Mouse (Mus musculus): Measurements from ENCODE around the gene Abcd2. TPM values are rescaled to one million over a fixed set of nuclear protein-coding genes. Genes with fewer than 3 reads are reported as not detected.

Gene Abcd2
- total RNA-seq, 2 experiments from 2014 or later: 5.6 to 6.2 TPM

GRCm38 (mm10) chr15:91165021-91165420 is 26.6 kb downstream of the Abcd2 start:
- DNase-seq: no peak
- intact Hi-C loops (cut with DNase I): loop anchor here (5.0 kb wide), 1 partner anchor 127 kb away; no protein-coding TSS in a partner anchor

DNA sequence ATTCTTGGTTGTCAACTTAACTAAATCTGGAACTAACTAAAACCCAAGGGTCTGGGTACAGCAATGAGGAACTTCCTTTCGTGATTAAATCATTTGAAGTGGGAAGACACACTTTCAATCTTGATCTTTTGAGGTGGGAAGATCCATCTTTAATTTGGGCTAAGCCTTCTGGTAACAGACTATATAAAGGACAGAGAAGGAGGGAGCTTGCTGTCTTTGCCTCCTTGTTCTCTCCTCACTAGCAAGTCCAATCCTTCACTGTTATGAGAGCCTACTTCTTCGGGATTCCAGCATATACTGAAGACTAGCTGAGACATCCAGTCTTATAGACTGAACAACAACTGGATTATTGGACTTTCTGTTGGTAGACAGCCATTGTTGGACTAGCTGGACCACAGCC is 28.1 kb downstream of the Abcd2 start:
- intact Hi-C loops (cut with DNase I): no loop called here
- no peak for DNase-seq

DNA sequence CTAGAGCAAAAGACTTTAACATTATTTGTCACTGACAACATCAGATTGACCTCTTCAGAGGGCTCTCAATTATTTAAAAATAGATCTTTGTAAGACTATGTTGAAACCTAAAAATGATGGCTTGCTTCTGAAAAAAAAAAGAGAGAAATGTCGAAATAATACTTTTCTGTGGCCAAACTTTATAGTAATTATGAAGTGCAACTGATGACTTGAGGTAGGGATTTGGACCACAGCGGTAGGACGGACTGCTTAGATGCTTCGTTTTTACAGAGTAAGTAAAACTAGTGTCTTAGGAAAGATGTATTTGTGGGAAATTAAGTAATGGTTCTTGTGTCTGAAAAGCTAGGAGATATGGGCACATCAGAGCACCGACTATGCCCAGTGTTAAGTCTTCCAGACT is 30.4 kb downstream of the Abcd2 start:
- intact Hi-C loops (cut with DNase I): no loop called here
- DNase-seq: no peak

DNA sequence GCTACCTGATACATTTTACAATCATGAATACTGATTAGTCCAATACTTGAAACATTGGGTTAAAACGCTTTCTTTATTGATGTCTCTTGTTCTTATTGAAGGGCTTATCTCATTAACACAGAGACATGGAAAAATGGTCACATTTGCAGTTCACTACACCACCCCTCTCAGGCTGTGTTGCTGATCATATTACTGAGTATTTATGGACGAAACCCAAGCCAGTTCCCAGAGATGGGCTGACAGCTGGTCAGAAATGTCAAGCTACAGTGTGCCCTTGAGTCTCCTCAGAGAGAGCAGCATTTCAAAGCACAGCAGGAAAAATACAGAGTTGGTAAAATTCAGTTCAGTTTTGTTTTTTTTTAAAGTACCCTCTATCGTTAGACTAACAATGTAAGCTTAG is 38.3 kb downstream of the Abcd2 start:
- intact Hi-C loops (cut with DNase I): no loop called here
- no peak for DNase-seq

GRCm38 (mm10) chr15:91152592-91152991 is 39.0 kb downstream of the Abcd2 start:
- intact Hi-C loops (cut with DNase I): no loop called here
- DNase-seq: no peak

GRCm38 (mm10) chr15:91124584-91124983 is 67.0 kb downstream of the Abcd2 start:
- intact Hi-C loops (cut with DNase I): no loop called here
- no peak for DNase-seq

- no peak for DNase-seq
- intact Hi-C loops (cut with DNase I): no loop called here
Measured at GRCm38 (mm10) chr15:91112555-91113209, 78.9 kb downstream of the Abcd2 start.

DNA sequence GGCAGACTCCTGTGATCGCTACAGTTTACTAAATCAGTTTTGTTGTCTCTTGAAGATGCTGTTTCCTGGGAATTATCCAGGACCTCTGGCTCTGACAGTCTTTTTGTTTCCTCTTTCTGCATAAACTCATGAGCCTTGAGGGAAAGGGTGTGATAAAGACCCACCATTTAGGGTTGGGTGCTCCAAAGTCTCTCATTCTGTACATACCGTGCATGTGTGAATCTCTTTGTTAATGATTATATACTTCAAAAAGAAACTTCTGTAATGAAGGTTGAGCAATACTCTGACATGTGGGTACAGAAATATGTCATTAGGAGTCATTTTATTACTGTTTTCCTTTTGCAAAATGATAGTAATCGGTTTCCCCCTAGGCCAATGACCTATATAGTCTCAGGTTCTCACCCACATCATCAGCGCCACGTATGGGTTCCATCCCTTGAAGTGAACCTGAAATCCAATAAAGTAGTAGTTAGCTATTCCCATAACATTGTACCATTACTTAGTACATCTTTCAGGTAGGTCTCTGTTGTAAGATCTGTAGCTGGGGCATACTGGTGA is 83.4 kb downstream of the Abcd2 start:
- no peak for DNase-seq
- intact Hi-C loops (cut with DNase I): no loop called here

GRCm38 (mm10) chr15:91104934-91105333 is 86.7 kb downstream of the Abcd2 start:
- intact Hi-C loops (cut with DNase I): no loop called here
- no peak for DNase-seq

- intact Hi-C loops (cut with DNase I): no loop called here
- DNase-seq: no peak
Measured at GRCm38 (mm10) chr15:91104276-91104675, 87.3 kb downstream of the Abcd2 start.

DNA sequence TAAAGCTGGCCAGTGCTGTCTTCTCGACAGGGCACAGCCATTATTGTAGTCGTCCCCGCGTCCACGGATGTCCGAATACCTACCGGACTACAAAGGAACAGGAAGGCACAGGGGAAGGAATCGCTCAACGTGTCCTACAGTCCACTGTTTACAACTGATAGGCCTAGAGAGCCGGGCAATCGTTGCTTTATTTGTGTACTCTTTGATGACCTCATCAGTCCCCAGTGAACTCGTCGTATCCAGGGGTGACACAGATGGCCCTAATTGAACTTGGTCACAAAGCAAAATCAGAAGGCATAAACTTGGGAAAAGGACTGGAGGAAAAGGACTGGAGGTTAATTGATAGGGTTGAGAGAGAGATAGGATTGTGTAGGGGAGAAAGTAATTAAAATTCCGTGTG is 87.8 kb downstream of the Abcd2 start:
- intact Hi-C loops (cut with DNase I): no loop called here
- DNase-seq: no peak

GRCm38 (mm10) chr15:91103305-91103704 is 88.3 kb downstream of the Abcd2 start:
- intact Hi-C loops (cut with DNase I): no loop called here
- no peak for DNase-seq

GRCm38 (mm10) chr15:91096606-91097005 is 95.0 kb downstream of the Abcd2 start:
- DNase-seq: no peak
- intact Hi-C loops (cut with DNase I): no loop called here

Other genes with a start within 250 kb of the Abcd2 start
- gene Kif21a, start 141.9 kb downstream of the Abcd2 start, total RNA-seq (2021): 10 to 100 TPM; 15.6 to 15.8 TPM
- under 1 TPM; 0.31 to 0.79 TPM for gene CN725425, start 7.7 kb upstream of the Abcd2 start, total RNA-seq (2021)

Measured in heart, postnatal 36 days (tissue).